Mouse (Mus musculus) cerebellum, adult 2 months (tissue): ENCODE measurements around the gene Vps36. TPM values are rescaled to one million over a fixed set of nuclear protein-coding genes. Genes with fewer than 3 reads are reported as not detected.

ENCODE experiments used
- DNase-seq, 2 experiments: peaks; one replicate each; pipeline ENCODE4 v3.0.0; 2021
- H3K27ac ChIP-seq: fragments of 200-500 bp; 2 replicates; pipeline ENCODE4 v1.5.1; 2012; ENCODE audit warnings: low read length, control low read depth, inconsistent platforms; ENCODE audit not compliant: insufficient read depth
- H3K27me3 ChIP-seq: fragments of 200-500 bp; 2 replicates; pipeline ENCODE4 v1.6.1; 2012; ENCODE audit warnings: inconsistent platforms, mild to moderate bottlenecking, low read length, moderate library complexity; ENCODE audit not compliant: control insufficient read depth, insufficient read depth
- H3K4me1 ChIP-seq: fragments of 200-500 bp; 2 replicates; pipeline ENCODE4 v1.6.1; 2011; ENCODE audit warnings: low read length; ENCODE audit not compliant: control insufficient read depth, insufficient read depth
- H3K4me3 ChIP-seq: fragments of 200-500 bp; replicated peaks from 2 replicates; pipeline ENCODE3; 2011; ENCODE audit warnings: mild to moderate bottlenecking, low read depth, low read length, control low read depth; ENCODE audit not compliant: insufficient read depth
- CTCF ChIP-seq: fragments of 200-500 bp; IDR thresholded peaks from 2 replicates; pipeline ENCODE4 v1.5.1; 2011; ENCODE audit warnings: low read depth, mild to moderate bottlenecking, control low read depth, low read length, moderate library complexity, borderline replicate concordance; ENCODE audit not compliant: insufficient read depth
- POLR2A ChIP-seq: fragments of 200-500 bp; IDR thresholded peaks from 2 replicates; pipeline ENCODE4 v1.6.1; 2011; ENCODE audit warnings: low read length, control low read depth, borderline replicate concordance; ENCODE audit not compliant: insufficient read depth
- WGBS: fragments of 180-500 bp; shearing (Covaris S2); methylation state at CpG from one replicate; pipeline ENCODE4 v1.1.7; 2018; 5-methylcytosine and 5-hydroxymethylcytosine counted together
- polyA plus RNA-seq: library from polyadenylated mRNA; depleted of rRNA; stranded (reverse); fragments of >200 nt; gene quantifications from 2 replicates; pipeline ENCODE4 v1.2.3, GENCODE M21; 2012; rRNA removed

The Vps36 gene
- polyA plus RNA-seq, 1 experiment = 20.9 TPM

DNA sequence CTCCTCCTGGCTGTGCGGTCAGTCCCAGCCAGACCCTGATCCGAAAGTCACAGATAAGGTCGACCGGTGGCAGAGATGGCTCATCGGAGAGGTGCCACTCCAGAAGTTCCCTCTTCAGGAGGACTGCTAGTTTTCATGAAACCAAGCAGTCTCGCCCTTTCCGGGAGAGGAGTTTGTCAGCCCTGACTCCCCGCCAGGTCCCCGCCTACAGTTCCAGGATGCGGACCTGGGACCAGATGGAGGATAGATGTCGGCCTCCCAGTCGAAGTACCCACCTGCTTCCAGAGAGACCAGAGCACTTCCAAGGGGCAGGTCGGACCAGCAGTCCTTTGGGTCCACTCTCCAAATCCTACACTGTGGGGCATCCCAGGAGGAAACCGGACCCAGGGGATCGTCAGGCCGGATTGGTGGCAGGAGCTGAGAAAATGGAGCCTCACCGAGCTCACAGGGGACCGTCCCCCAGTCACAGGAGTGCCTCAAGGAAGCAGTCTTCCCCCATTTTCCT lies 66.4 kb downstream of the Vps36 start:
- H3K27ac ChIP-seq = no peak overlapping the region
- no peaks in the 10 kb centered on the region for H3K27me3 ChIP-seq
- WGBS = 74% methylated on average over 18 of the region's 18 CpGs
- no peak for TF ChIP-seq CTCF
- no peak for TF ChIP-seq POLR2A
- H3K4me1 ChIP-seq = no peaks in the 10 kb centered on the region
- H3K4me3 ChIP-seq = no peak overlapping the region
- DNase-seq = no peak

DNA sequence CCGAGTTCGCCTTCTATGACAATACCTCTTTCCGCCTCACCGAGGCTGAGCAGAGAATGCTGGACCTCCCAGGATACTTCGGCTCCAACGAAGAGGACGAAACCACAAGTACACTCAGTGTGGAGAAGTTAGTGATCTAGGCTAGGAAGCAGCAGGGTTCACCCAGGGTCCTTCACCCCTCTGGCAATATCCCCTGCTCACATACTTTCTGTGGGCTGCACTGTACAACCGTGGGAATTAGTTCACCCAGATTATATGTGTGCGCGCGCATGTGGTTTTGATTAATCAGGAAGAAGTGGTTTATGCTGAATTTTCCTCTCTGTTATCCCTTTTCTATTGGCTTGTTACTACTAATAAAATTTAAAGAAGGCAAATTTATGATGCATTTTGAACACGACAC lies 66.9 kb downstream of the Vps36 start:
- no peaks in the 10 kb centered on the region for H3K27me3 ChIP-seq
- no peak overlapping the region for H3K27ac ChIP-seq
- TF ChIP-seq CTCF (no peak), POLR2A (no peak)
- no peak for DNase-seq
- no peaks in the 10 kb centered on the region for H3K4me1 ChIP-seq
- no peak overlapping the region for H3K4me3 ChIP-seq
- whole genome bisulfite sequencing = 55% methylated on average over 12 of the region's 12 CpGs

DNA sequence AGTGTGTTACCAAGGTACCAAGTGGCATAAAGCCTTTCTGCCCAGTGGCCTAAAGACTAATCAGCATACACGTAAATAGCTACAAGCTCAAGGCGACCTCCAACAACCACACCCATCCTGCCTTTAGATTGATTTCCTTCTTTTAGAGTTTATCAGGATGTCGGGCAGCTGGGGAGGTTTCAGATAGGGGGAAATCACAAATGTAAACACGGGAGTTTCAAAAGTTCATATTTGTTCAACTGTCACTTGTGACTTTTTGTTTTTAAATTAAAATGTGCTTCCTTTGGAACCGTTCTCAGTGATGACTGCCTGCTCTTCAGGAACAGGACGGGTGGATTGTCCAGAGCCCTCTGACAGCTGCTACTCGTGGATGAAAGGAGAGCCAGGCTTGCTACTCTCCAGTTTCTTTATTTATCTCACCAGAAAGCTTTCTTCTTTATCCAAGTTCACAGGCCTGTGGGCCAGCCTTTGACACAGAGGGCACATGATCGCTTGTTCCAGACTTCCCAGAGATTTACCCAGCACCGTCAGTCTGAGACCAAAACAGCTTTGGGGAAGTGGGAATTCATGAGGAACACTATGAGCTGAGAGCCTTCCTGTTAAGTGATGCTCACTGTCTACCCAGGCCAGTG lies 67.6 kb downstream of the Vps36 start:
- Histone ChIP-seq H3K4me1 (no peaks in the 10 kb centered on the region), H3K27me3 (no peaks in the 10 kb centered on the region), H3K27ac (no peak overlapping the region), H3K4me3 (no peak overlapping the region)
- WGBS = 57% methylated on average over 9 of the region's 9 CpGs
- DNase-seq = no peak
- TF ChIP-seq POLR2A = no peak
- TF ChIP-seq CTCF = no peak

DNA sequence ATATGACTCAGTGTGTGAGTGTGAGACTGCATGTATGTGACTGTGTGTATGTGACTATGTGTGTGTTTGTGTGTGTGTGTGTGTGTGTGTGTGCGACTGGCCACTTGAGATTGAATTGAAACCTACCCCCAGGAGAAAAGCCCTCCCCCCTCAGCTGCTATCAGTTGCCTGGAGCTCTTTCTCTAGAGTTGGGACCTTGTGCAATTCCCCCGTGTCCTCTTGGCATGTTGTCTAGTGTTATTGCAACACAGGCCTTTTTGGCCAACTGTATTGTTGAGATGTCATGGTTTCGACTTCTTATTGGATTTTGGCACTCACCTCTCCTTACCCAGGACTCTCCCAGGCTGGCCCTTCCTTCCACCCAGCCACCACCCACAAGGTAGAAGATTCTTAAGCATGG lies 69.7 kb downstream of the Vps36 start:
- no peak for TF ChIP-seq POLR2A
- TF ChIP-seq CTCF = no peak
- H3K4me1 ChIP-seq = no peaks in the 10 kb centered on the region
- H3K4me3 ChIP-seq = no peak overlapping the region
- DNase-seq = no peak
- no peak overlapping the region for H3K27ac ChIP-seq
- WGBS = 70% methylated on average over 3 of the region's 3 CpGs
- no peaks in the 10 kb centered on the region for H3K27me3 ChIP-seq

GRCm38 (mm10) chr8:22264292-22264691 lies 71.7 kb downstream of the Vps36 start:
- WGBS = 78% methylated on average over 6 of the region's 6 CpGs
- DNase-seq = no peak
- no peak for TF ChIP-seq CTCF
- no peak for TF ChIP-seq POLR2A
- Histone ChIP-seq H3K4me3 (no peak overlapping the region), H3K27me3 (no peaks in the 10 kb centered on the region), H3K27ac (no peak overlapping the region), H3K4me1 (no peaks in the 10 kb centered on the region)

GRCm38 (mm10) chr8:22264787-22265186 lies 72.2 kb downstream of the Vps36 start:
- Histone ChIP-seq H3K27me3 (no peaks in the 10 kb centered on the region), H3K4me1 (no peaks in the 10 kb centered on the region), H3K4me3 (no peak overlapping the region), H3K27ac (no peak overlapping the region)
- TF ChIP-seq CTCF = no peak
- TF ChIP-seq POLR2A = no peak
- DNase-seq = no peak
- 49% methylated on average over 6 of the region's 6 CpGs for WGBS

- H3K27me3 ChIP-seq = no peaks in the 10 kb centered on the region
- DNase-seq = no peak
- TF ChIP-seq CTCF (no peak), POLR2A (no peak)
- 95% methylated on average over 1 of the region's 1 CpGs for WGBS
- H3K4me3 ChIP-seq = no peak overlapping the region
- no peaks in the 10 kb centered on the region for H3K4me1 ChIP-seq
- no peak overlapping the region for H3K27ac ChIP-seq
These were observed 72.6 kb downstream of the Vps36 start for GRCm38 (mm10) chr8:22265194-22265593.

GRCm38 (mm10) chr8:22266809-22267208 lies 74.2 kb downstream of the Vps36 start:
- Histone ChIP-seq H3K4me1 (no peaks in the 10 kb centered on the region), H3K27ac (no peak overlapping the region), H3K4me3 (no peak overlapping the region), H3K27me3 (no peaks in the 10 kb centered on the region)
- DNase-seq = no peak
- no peak for TF ChIP-seq POLR2A
- TF ChIP-seq CTCF = no peak
- 95% methylated on average over 3 of the region's 3 CpGs for WGBS

Other genes starting within 250 kb of the Vps36 start
- gene Defb13, start 246.0 kb upstream of the Vps36 start, polyA plus RNA-seq = not detected in 2 replicates
- gene Fam90a1a, start 234.1 kb upstream of the Vps36 start, polyA plus RNA-seq = not detected in 2 replicates
- gene Ccdc70, start 223.0 kb upstream of the Vps36 start, polyA plus RNA-seq = not detected in 2 replicates
- gene Atp7b, start 132.5 kb upstream of the Vps36 start, polyA plus RNA-seq = 2.2 and 2.6 TPM in 2 replicates
- 15.1 and 15.5 TPM in 2 replicates for gene Alg11, start 132.1 kb upstream of the Vps36 start, polyA plus RNA-seq
- 0.33 and 0.67 TPM in 2 replicates for gene Nek5, start 67.8 kb upstream of the Vps36 start, polyA plus RNA-seq
- gene Nek3, start 26.4 kb upstream of the Vps36 start, polyA plus RNA-seq = 7.0 and 7.9 TPM in 2 replicates
- 0.71 and 1.1 TPM in 2 replicates for gene Ckap2, start 7.0 kb upstream of the Vps36 start, polyA plus RNA-seq
- 4.5 and 5.2 TPM in 2 replicates for gene Thsd1, start 34.5 kb downstream of the Vps36 start, polyA plus RNA-seq
- gene Tpte, start 90.6 kb downstream of the Vps36 start, polyA plus RNA-seq = 0.03 TPM in 1 of 2 replicates, not detected in the other
- gene Slc25a15, start 205.8 kb downstream of the Vps36 start, polyA plus RNA-seq = 12.1 and 13.1 TPM in 2 replicates
- 21.7 and 22.5 TPM in 2 replicates for gene Mrps31, start 218.6 kb downstream of the Vps36 start, polyA plus RNA-seq